Mouse (Mus musculus): Measurements from ENCODE around the gene Bcl9l. TPM values are rescaled to one million over a fixed set of nuclear protein-coding genes. Genes with fewer than 3 reads are reported as not detected.

Bcl9l gene
- polyA plus RNA-seq, 1 experiment from 2014 or later = 6.4 TPM

DNA sequence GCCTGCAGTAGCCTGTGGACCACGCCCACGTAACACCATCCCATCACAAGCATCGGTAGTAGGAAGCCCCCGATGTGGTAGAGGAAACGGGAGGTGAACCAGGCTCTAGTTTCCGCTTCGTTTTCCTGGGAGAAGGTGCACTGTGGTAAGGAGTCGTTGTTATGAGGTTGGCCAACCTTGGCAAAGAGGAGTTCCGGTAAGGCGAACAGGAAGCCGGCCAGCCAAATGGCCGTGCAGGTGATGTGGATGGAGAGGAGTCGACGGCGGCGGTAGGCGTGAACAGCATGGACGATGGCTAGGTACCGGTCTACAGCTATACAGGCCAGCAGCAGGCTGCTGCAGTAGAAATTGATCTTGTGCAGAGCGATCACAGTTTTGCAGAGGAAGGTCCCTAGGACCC is 31.0 kb downstream of the Bcl9l start:
- Histone ChIP-seq H3K9ac (ENCODE audit: low read length) (no peak overlapping the region), H3K9me3 (ENCODE audit: control insufficient read depth, low read length) (no peaks in the 10 kb centered on the region), H3K4me3 (ENCODE audit: low read depth, low read length) (no peak overlapping the region), H3K36me3 (ENCODE audit: control insufficient read depth, insufficient read depth, low read length) (no peaks in the 10 kb centered on the region; the same call in 1 of the 2 replicates), H3K27me3 (ENCODE audit: control insufficient read depth, insufficient read depth, low read length) (no peaks in the 10 kb centered on the region; the same call in 1 of the 2 replicates), H3K4me1 (ENCODE audit: control insufficient read depth, insufficient read depth, low read length) (peaks cover 6% of the 10 kb centered on the region), H3K4me2 (no peak overlapping the region), H3K27ac (ENCODE audit: low read depth, low read length) (no peak overlapping the region)
- ATAC-seq (ENCODE audit: low FRiP score) (no peak), DNase-seq (ENCODE audit: low spot score, missing footprints) (no peak)
- 77% methylated on average over 20 of the region's 20 CpGs for WGBS

DNA sequence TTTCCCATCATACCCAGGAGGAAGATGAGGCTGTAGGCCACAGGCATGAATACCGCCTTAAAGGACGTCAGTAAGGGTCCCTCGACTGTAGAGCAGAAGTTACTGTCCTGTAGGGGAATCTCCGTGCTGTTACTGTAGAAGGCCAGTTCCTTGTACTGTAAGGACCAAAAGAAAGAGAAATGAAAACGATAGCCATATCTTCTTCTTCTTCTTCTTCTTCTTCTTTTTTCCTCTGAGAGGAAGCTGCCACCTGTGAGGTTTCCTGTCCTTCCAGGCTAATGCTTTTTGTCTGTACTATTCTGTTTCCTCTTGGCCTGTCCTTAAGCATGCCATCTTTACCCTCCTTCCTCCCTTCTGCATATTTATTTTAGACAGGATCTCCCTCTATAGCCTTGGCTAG is 31.5 kb downstream of the Bcl9l start:
- H3K27ac ChIP-seq (ENCODE audit: low read depth, low read length) = no peak overlapping the region
- peaks cover 6% of the 10 kb centered on the region for H3K4me1 ChIP-seq (ENCODE audit: control insufficient read depth, insufficient read depth, low read length)
- H3K9ac ChIP-seq (ENCODE audit: low read length) = no peak overlapping the region
- H3K27me3 ChIP-seq (ENCODE audit: control insufficient read depth, insufficient read depth, low read length) = no peaks in the 10 kb centered on the region; the same call in 1 of the 2 replicates
- H3K4me3 ChIP-seq (ENCODE audit: low read depth, low read length) = no peak overlapping the region
- DNase-seq (ENCODE audit: low spot score, missing footprints) = no peak
- no peak overlapping the region for H3K4me2 ChIP-seq
- 96% methylated on average over 5 of the region's 5 CpGs for WGBS
- H3K36me3 ChIP-seq (ENCODE audit: control insufficient read depth, insufficient read depth, low read length) = no peaks in the 10 kb centered on the region
- H3K9me3 ChIP-seq (ENCODE audit: control insufficient read depth, low read length) = no peaks in the 10 kb centered on the region
- no peak for ATAC-seq (ENCODE audit: low FRiP score)

DNA sequence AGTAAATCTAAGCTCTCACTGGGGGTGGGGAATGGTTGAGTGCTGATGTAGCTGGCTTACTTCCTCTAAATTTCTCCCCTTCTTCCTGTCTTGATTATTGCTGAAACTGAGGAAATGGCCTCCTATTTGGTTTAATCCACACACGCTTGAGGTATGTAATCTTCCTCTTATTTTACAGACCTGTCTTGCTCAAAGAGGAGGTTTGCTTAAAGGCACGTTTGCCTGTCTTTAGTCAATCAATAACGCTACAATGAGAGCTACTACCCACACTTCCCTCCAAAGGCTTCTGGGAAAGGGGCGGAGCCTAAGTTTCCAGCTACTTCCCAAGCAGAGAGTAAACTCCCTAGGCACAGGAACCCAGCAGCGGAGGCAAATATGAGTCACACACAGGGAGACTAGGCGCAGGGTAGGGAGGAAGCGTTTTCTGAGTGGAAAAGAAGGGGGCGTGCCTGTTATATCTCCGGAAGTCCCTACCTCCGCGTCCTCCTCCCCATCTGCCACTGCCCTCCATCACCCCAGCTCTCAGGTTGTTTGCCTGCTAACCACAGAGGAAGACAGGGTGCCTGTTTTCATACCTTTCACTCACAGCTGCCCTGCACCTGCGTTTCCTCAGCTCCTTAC is 32.6 kb downstream of the Bcl9l start:
- no peaks in the 10 kb centered on the region for H3K4me1 ChIP-seq (ENCODE audit: control insufficient read depth, insufficient read depth, low read length)
- H3K27me3 ChIP-seq (ENCODE audit: control insufficient read depth, insufficient read depth, low read length) = no peaks in the 10 kb centered on the region; the same call in 1 of the 2 replicates
- H3K27ac ChIP-seq (ENCODE audit: low read depth, low read length) = no peak overlapping the region
- H3K36me3 ChIP-seq (ENCODE audit: control insufficient read depth, insufficient read depth, low read length) = no peaks in the 10 kb centered on the region
- DNase-seq (ENCODE audit: low spot score, missing footprints) = no peak
- WGBS = 71% methylated on average over 12 of the region's 12 CpGs
- H3K9ac ChIP-seq (ENCODE audit: low read length) = no peak overlapping the region
- H3K4me3 ChIP-seq (ENCODE audit: low read depth, low read length) = no peak overlapping the region
- ATAC-seq (ENCODE audit: low FRiP score) = no peak
- H3K4me2 ChIP-seq = no peak overlapping the region
- H3K9me3 ChIP-seq (ENCODE audit: control insufficient read depth, low read length) = no peaks in the 10 kb centered on the region

DNA sequence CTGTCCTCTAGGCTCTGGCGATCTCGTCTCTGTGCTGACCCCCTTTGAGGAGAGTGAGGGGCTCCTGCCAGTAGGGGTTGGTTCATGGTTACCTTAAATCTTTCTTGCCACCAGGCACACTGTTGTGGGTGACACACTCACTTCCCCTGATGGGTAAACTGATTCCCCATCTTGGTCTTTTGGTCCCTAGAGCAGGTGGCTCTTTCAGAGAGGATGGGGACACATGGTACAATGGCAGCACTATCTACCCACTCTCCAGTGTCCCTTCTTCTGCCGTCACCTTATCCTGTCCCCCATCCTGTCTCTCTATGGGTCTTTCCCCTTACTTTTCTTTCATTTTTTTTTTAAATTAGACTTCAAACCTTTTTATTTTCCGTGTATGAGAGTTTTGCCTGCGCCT is 33.3 kb downstream of the Bcl9l start:
- Histone ChIP-seq H3K9ac (ENCODE audit: low read length) (no peak overlapping the region), H3K4me2 (no peak overlapping the region), H3K4me3 (ENCODE audit: low read depth, low read length) (no peak overlapping the region), H3K9me3 (ENCODE audit: control insufficient read depth, low read length) (no peaks in the 10 kb centered on the region), H3K27ac (ENCODE audit: low read depth, low read length) (no peak overlapping the region), H3K36me3 (ENCODE audit: control insufficient read depth, insufficient read depth, low read length) (no peaks in the 10 kb centered on the region), H3K4me1 (ENCODE audit: control insufficient read depth, insufficient read depth, low read length) (no peaks in the 10 kb centered on the region), H3K27me3 (ENCODE audit: control insufficient read depth, insufficient read depth, low read length) (no peaks in the 10 kb centered on the region; the same call in 1 of the 2 replicates)
- DNase-seq (ENCODE audit: low spot score, missing footprints) = no peak
- ATAC-seq (ENCODE audit: low FRiP score) = no peak
- WGBS = 92% methylated on average over 5 of the region's 5 CpGs

DNA sequence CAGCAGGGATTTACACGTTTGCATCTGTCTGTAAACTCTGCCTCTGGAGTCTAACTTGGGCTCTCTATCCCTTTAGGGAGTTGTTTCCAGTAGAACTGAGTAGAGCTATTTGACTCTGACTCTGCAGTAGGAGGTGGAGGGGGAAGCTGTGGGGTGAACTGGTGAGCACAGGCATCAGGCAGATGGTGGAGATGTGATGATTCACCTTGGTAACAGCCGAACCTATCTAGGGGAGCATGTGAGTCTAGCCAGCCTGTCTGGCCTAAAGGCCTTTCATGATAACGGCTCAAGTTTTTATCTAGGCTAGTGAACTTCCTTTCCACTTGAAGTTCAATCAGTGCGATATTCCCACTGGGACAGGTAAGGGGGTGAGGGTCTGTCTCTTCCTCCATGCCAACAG is 34.7 kb downstream of the Bcl9l start:
- no peak overlapping the region for H3K4me2 ChIP-seq
- no peaks in the 10 kb centered on the region for H3K9me3 ChIP-seq (ENCODE audit: control insufficient read depth, low read length)
- no peaks in the 10 kb centered on the region for H3K27me3 ChIP-seq (ENCODE audit: control insufficient read depth, insufficient read depth, low read length)
- no peak overlapping the region for H3K4me3 ChIP-seq (ENCODE audit: low read depth, low read length)
- H3K36me3 ChIP-seq (ENCODE audit: control insufficient read depth, insufficient read depth, low read length) = no peaks in the 10 kb centered on the region
- H3K4me1 ChIP-seq (ENCODE audit: control insufficient read depth, insufficient read depth, low read length) = no peaks in the 10 kb centered on the region
- WGBS = 79% methylated on average over 4 of the region's 4 CpGs
- no peak overlapping the region for H3K27ac ChIP-seq (ENCODE audit: low read depth, low read length)
- DNase-seq (ENCODE audit: low spot score, missing footprints) (peak; percentile 56), ATAC-seq (ENCODE audit: low FRiP score) (no peak)
- no peak overlapping the region for H3K9ac ChIP-seq (ENCODE audit: low read length)

DNA sequence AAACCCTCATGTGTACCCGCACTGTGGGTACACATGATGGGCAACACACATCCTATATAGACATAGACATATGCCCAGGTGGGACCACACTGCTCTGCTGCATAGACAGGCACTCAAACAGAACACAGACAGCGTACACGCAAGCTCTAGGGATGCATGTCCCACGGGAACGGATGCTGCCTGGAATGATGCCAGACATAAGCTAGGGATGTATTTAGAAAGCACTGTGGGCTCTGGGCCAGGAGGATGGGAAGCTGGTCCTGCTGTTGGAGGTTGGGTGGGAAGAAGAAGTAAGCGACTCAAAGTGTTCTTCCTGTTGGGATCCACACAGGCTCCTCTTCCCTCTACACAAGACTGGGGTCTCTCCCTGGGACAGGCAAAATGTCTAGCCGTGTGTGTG is 35.4 kb downstream of the Bcl9l start:
- Histone ChIP-seq H3K9ac (ENCODE audit: low read length) (no peak overlapping the region), H3K36me3 (ENCODE audit: control insufficient read depth, insufficient read depth, low read length) (no peaks in the 10 kb centered on the region), H3K4me1 (ENCODE audit: control insufficient read depth, insufficient read depth, low read length) (no peaks in the 10 kb centered on the region), H3K4me3 (ENCODE audit: low read depth, low read length) (no peak overlapping the region), H3K4me2 (no peak overlapping the region), H3K27me3 (ENCODE audit: control insufficient read depth, insufficient read depth, low read length) (no peaks in the 10 kb centered on the region), H3K27ac (ENCODE audit: low read depth, low read length) (no peak overlapping the region), H3K9me3 (ENCODE audit: control insufficient read depth, low read length) (no peaks in the 10 kb centered on the region)
- DNase-seq (ENCODE audit: low spot score, missing footprints) = peak; percentile 70
- no peak for ATAC-seq (ENCODE audit: low FRiP score)
- WGBS = 93% methylated on average over 7 of the region's 7 CpGs

DNA sequence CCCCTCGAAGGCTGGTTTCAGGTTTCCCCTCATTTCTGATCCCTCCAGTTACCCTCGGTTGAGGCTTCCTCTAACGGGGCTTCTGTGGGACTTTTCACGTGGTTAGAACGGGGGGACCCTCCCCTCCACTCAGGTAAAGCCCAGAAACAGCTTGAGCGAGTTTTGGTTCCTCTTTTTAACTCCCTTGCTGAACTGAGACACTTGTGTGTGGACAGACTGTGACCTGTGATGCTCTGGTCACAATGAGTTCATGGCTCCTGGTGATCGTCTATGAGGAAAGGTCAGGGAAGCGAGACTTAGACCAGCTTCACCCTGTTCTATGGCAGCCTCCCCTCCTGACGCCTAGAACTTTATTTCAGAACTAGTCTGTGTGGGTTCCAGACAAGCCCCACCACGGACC is 39.3 kb downstream of the Bcl9l start:
- WGBS = 83% methylated on average over 10 of the region's 10 CpGs
- Histone ChIP-seq H3K4me3 (ENCODE audit: low read depth, low read length) (no peak overlapping the region), H3K4me1 (ENCODE audit: control insufficient read depth, insufficient read depth, low read length) (no peaks in the 10 kb centered on the region), H3K36me3 (ENCODE audit: control insufficient read depth, insufficient read depth, low read length) (no peaks in the 10 kb centered on the region), H3K27ac (ENCODE audit: low read depth, low read length) (no peak overlapping the region), H3K27me3 (ENCODE audit: control insufficient read depth, insufficient read depth, low read length) (no peaks in the 10 kb centered on the region), H3K9ac (ENCODE audit: low read length) (no peak overlapping the region), H3K4me2 (no peak overlapping the region), H3K9me3 (ENCODE audit: control insufficient read depth, low read length) (no peaks in the 10 kb centered on the region)
- ATAC-seq (ENCODE audit: low FRiP score) (no peak), DNase-seq (ENCODE audit: low spot score, missing footprints) (peak; percentile 56)

DNA sequence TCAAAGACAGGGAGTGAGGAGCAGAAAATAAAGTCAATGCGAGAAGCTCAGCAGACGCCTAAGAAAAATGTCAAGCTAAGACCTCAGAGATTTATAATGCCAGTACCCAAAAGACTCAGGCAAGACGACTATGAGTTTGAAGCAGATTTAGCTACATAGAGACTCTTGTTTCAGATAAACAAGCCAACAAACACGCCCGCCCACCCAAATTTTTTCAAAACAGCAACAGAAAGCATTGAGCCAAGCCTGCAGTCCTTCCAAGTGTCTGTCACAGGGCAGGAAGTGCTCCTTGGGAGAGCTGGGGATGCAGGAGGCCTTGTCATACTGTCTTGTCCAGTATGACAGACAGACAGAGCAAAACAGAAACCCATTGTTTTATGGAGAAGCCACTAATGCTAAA is 41.1 kb downstream of the Bcl9l start:
- ATAC-seq (ENCODE audit: low FRiP score) (no peak), DNase-seq (ENCODE audit: low spot score, missing footprints) (peak; percentile 69)
- no peaks in the 10 kb centered on the region for H3K27me3 ChIP-seq (ENCODE audit: control insufficient read depth, insufficient read depth, low read length)
- H3K4me1 ChIP-seq (ENCODE audit: control insufficient read depth, insufficient read depth, low read length) = no peaks in the 10 kb centered on the region
- H3K9ac ChIP-seq (ENCODE audit: low read length) = no peak overlapping the region
- WGBS = 85% methylated on average over 5 of the region's 5 CpGs
- H3K9me3 ChIP-seq (ENCODE audit: control insufficient read depth, low read length) = no peaks in the 10 kb centered on the region
- no peak overlapping the region for H3K4me2 ChIP-seq
- H3K4me3 ChIP-seq (ENCODE audit: low read depth, low read length) = no peak overlapping the region
- no peak overlapping the region for H3K27ac ChIP-seq (ENCODE audit: low read depth, low read length)
- no peaks in the 10 kb centered on the region for H3K36me3 ChIP-seq (ENCODE audit: control insufficient read depth, insufficient read depth, low read length)

DNA sequence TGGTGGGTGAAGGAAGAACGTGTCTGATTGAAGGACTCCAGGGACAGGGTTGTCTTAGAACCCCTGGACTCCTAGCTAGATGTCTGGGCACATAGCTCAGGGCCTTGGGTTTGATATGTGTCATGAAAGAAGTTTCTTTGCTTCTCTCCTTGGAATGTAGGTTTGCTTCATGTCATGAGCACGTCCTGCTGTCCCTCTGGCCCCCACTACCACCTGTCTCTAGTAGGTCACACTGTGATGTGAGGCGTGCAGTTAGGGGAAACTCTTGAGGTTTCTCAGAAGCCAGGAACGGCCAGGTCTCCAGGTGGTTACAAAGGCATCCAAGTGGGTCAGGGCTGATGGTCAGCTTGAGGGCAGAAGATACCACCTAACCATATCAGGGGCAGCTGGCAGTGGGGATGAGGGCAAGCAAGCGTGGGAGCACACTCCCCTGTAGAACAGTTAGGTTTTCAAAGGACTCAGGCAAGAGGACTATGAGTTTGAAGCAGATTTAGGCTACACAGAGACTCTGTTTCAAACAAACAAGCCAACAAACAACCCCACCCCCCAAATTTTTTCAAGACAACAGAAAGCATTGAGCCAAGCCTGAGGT is 41.7 kb downstream of the Bcl9l start:
- no peak overlapping the region for H3K27ac ChIP-seq (ENCODE audit: low read depth, low read length)
- H3K4me2 ChIP-seq = no peak overlapping the region
- no peaks in the 10 kb centered on the region for H3K4me1 ChIP-seq (ENCODE audit: control insufficient read depth, insufficient read depth, low read length)
- 77% methylated on average over 5 of the region's 5 CpGs for WGBS
- no peak overlapping the region for H3K4me3 ChIP-seq (ENCODE audit: low read depth, low read length)
- no peak overlapping the region for H3K9ac ChIP-seq (ENCODE audit: low read length)
- no peaks in the 10 kb centered on the region for H3K9me3 ChIP-seq (ENCODE audit: control insufficient read depth, low read length)
- no peaks in the 10 kb centered on the region for H3K36me3 ChIP-seq (ENCODE audit: control insufficient read depth, insufficient read depth, low read length)
- H3K27me3 ChIP-seq (ENCODE audit: control insufficient read depth, insufficient read depth, low read length) = no peaks in the 10 kb centered on the region
- DNase-seq (ENCODE audit: low spot score, missing footprints) (no peak), ATAC-seq (ENCODE audit: low FRiP score) (no peak)
